Mouse (Mus musculus): ENCODE results near the gene Sp2. TPM values are rescaled to one million over a fixed set of nuclear protein-coding genes. Genes with fewer than 3 reads are reported as not detected.
A peak's percentile ranks its signal among the peaks of the same experiment; 100 is the strongest.

Gene Sp2
- total RNA-seq, 1 experiment from 2014 or later = 9.8 TPM

DNA sequence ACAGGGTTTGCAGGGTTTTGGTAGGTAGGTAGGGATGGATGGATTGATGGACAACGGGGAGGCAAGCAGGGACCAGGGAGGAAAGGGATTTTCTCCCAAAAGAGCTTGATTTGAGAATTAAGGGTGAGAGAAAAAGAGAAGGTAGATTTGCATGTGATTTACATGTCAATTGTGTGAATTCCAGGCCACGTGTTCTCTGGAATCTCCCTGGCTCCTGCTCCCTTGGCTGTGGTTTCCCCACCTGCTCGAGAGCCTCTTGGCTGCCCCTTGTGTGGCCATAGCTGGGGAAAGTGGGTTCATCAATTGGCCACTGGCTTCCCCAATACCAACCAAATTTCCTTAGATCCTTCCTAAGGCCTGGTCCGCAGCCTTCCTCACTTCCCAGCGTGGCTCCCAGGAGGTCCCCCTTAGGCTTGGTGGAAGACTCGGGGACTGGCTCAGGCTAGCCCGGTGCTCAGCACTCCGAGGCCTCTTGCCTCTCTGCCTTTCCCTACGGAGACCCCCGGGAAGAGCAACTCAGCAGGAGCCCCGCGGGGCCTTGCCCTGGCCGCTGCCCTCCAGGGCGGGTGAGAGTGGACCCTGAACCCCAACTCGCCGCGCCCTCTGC, 14.1 kb upstream of the Sp2 start:
- ATAC-seq (ENCODE audit: extremely low read depth, insufficient number of reproducible peaks, low FRiP score, poor library complexity, severe bottlenecking) = no peak

- peak; percentile 66 for ATAC-seq (ENCODE audit: extremely low read depth, insufficient number of reproducible peaks, low FRiP score, poor library complexity, severe bottlenecking)
These were observed 13.3 kb upstream of the Sp2 start for GRCm38 (mm10) chr11:96995836-96996772.

DNA sequence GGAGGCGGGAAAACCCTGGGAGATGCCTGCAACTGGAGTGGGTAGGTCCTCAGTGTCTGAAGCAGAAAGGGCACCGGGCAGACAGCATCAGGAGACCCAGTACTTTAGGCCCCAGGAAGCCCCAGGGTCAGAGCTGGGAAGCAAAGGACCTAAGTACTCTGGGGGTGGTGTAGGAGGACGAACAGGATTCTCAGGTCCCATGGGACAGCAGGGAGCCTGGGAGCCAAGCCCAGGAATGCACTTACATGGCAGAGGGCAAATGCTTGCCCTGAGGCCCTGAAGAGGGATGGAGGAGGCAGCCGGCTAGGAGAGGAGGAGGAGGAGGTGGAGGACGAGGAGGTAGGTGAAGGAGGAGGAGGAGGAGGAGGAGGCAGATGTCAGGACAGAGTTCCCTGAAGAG, 12.3 kb upstream of the Sp2 start:
- ATAC-seq (ENCODE audit: extremely low read depth, insufficient number of reproducible peaks, low FRiP score, poor library complexity, severe bottlenecking) = no peak

GRCm38 (mm10) chr11:96992722-96993311, 10.1 kb upstream of the Sp2 start:
- no peak for ATAC-seq (ENCODE audit: extremely low read depth, insufficient number of reproducible peaks, low FRiP score, poor library complexity, severe bottlenecking)

DNA sequence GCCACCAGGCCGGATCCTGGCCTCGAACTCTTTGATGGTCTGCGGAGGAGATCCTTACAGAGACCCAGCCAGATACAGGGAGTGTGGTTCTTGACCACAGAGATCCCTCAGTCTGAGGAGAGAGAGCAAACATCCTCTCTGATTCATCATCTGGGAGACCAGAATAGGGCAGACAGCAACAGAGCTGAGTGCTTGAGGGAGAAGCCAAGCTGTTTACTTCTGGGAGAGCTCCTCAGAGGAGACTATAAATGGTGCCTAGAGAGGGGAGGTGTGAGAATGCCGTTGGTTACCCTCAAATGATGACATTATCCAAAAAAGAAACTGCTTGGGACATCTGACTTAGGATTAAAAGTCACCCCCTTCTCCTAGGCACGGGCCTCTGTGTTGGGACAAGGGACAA, 8.7 kb upstream of the Sp2 start:
- no peak for ATAC-seq (ENCODE audit: extremely low read depth, insufficient number of reproducible peaks, low FRiP score, poor library complexity, severe bottlenecking)

- peak; percentile 86 for ATAC-seq (ENCODE audit: extremely low read depth, insufficient number of reproducible peaks, low FRiP score, poor library complexity, severe bottlenecking)
These were observed 5.3 kb upstream of the Sp2 start for GRCm38 (mm10) chr11:96987873-96988655.

DNA sequence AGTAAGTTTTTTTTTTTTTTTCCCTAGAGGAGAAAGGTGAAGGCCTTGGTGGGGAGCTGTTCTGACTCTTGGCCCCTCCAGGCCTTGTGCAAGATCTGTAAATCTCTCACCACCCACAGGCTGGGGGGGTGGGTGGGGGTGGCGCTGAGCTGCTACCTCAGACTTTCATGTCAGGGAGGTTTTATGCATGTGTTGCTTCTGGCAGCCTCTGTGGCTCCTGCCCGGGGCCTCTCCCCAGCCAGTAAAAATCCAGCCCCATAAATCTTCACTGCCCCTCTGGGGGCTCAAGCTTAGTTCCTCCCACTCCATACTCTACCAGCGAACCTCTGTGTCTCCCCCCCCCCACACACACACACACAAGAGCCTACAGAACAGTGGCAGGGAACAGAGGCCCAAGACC, 3.7 kb upstream of the Sp2 start:
- ATAC-seq (ENCODE audit: extremely low read depth, insufficient number of reproducible peaks, low FRiP score, poor library complexity, severe bottlenecking) = no peak

- ATAC-seq (ENCODE audit: extremely low read depth, insufficient number of reproducible peaks, low FRiP score, poor library complexity, severe bottlenecking) = no peak
These were observed 2.1 kb upstream of the Sp2 start for GRCm38 (mm10) chr11:96984903-96985302.

DNA sequence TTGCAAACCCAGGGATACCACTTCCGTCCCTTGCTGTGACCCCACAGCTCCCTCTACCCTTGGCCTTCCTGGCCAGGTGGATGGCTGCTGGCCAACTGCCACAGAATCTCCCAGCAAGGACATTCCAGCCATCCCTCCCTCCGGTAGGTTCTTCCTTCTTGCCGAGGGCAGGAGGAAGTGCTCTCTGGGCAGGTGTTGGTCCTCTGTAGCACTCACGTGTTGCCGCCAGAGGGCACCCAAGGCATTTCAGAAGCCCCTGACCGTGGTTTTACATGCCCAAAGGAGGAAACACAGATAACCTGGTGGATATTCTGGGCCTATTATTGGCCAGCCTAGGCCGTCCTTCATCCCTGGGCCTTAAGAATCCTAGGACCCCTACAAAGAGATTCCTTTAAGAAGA, 404 bp downstream of the Sp2 start:
- peak; percentile 50 for ATAC-seq (ENCODE audit: extremely low read depth, insufficient number of reproducible peaks, low FRiP score, poor library complexity, severe bottlenecking)

DNA sequence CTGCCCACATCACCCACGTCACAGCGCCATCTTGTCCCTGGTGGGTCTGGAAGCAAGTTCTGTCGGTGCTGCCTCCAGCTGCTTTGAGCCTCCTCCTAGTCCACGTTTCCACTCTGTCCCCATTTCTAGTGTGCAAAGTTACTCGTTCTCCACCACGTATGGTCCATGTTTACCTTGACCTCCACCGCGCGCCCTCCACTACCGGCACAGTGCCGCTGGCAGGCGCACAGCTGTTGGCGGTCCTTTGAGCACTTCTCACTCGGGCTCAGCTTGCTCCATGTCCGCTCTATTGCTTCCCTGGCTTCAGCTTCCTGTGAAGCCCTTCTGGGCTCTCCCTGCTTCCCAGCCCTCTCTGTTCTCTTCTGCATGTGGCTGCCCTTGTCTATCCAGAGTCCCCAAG, 1.3 kb downstream of the Sp2 start:
- ATAC-seq (ENCODE audit: extremely low read depth, insufficient number of reproducible peaks, low FRiP score, poor library complexity, severe bottlenecking) = no peak

GRCm38 (mm10) chr11:96980021-96980420, 2.7 kb downstream of the Sp2 start:
- no peak for ATAC-seq (ENCODE audit: extremely low read depth, insufficient number of reproducible peaks, low FRiP score, poor library complexity, severe bottlenecking)

DNA sequence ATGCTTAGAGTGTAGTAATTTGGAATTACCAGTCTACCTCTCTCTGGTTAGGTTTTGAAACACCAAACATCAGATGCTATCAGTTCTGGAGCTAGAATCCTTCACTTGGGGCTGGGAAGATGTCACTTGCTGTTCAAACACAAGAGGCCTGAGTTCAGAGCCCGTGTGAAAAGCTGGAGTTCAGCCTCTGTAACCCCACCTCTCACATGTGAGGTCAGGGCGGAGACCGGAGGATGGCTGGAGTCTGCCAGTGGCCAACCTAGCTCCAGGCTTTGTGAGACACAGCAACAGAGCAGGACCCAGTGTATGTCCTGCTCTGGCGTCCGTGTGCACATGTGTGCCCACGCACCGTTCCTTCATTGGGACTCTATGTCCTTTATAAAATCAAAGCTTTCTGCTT, 3.4 kb downstream of the Sp2 start:
- ATAC-seq (ENCODE audit: extremely low read depth, insufficient number of reproducible peaks, low FRiP score, poor library complexity, severe bottlenecking) = no peak

GRCm38 (mm10) chr11:96978401-96979246, 4.1 kb downstream of the Sp2 start:
- ATAC-seq (ENCODE audit: extremely low read depth, insufficient number of reproducible peaks, low FRiP score, poor library complexity, severe bottlenecking) = no peak

DNA sequence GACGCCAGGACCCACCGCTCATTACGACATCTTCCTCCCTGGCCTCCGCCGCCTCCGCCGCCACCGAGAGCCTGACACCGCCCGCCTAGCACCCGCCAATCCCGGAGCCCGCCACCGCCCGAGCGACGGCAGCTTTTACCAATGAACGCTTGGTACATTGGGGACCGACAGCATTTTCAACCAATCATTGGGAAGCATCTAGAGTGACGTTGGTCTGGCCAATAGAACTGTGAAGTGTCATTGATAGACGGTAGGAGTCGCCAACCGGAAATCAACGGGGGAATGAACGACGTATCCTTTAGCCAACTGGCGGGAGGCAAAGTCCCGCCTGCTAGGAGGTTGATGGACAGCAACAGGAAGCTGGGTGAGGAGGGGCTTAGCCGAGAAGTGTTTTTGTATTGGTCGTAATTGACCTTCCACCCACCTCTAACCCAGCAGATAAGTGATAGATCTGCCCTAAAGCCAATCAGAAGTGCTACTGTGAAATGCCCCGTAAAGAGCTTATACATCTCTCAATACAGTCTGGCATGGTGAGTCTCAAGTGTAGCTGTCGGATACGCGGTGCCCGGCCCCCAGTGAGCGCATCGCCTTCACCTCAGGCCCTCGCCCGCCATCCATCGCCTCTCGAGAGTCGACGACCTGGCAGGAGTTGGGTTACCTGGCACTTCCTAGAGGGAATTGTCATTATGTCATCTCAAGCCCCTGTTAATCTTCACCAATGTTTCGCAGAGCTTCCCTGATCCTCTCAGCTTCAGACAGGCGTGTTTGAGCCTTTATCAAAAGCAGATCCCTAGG, 5.0 kb downstream of the Sp2 start:
- ATAC-seq (ENCODE audit: extremely low read depth, insufficient number of reproducible peaks, low FRiP score, poor library complexity, severe bottlenecking) = peak; percentile 87

GRCm38 (mm10) chr11:96976911-96977591, 5.7 kb downstream of the Sp2 start:
- peak; percentile 4; the same call in 1 of the 2 replicates for ATAC-seq (ENCODE audit: extremely low read depth, insufficient number of reproducible peaks, low FRiP score, poor library complexity, severe bottlenecking)

- ATAC-seq (ENCODE audit: extremely low read depth, insufficient number of reproducible peaks, low FRiP score, poor library complexity, severe bottlenecking) = no peak
These were observed 6.4 kb downstream of the Sp2 start for GRCm38 (mm10) chr11:96976379-96976687.

All from neutrophil, adult 5-6 weeks (primary cell).